Mouse (Mus musculus) T-helper 17 cell (primary cell): ENCODE measurements at regions not wholly inside any gene's neighbourhood (a gene's known extent, or its start where the extent isn't known, plus 50 kb on each side); places are given as distances from the start of the nearest gene placed in this dataset.

ENCODE experiments used
- in situ Hi-C, 2 experiments: fragments of 300-600 bp; cut with MboI, MseI; formaldehyde crosslinking; loops; 1 replicate in 1 of 2; 2 replicates in 1 of 2; pipeline ENCODE4 v1.15.1; 2025; ENCODE audit warnings: high pct_unique_total_duplicates in 2 of 2

DNA sequence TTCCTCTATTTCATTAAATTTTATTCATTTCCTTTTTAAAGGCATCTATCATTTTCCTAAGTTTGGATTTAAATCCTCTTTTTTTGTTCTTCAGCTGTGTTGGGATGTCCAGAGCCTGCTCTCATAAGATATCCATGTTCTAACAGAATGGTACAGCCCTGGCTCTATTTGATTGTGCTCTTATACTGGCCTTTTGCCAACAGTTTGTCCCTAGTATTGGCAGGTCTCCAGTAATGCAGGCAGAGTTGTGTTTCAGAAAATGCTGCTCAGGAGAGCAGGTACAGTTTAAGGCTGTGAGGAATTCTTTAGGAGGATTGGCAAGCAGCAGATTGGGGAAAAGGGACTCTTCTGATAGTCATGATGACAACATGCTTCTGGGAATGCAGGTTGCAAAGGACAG is 797.1 kb upstream of the Slit2 start:
- in situ Hi-C loops = no loop called here

DNA sequence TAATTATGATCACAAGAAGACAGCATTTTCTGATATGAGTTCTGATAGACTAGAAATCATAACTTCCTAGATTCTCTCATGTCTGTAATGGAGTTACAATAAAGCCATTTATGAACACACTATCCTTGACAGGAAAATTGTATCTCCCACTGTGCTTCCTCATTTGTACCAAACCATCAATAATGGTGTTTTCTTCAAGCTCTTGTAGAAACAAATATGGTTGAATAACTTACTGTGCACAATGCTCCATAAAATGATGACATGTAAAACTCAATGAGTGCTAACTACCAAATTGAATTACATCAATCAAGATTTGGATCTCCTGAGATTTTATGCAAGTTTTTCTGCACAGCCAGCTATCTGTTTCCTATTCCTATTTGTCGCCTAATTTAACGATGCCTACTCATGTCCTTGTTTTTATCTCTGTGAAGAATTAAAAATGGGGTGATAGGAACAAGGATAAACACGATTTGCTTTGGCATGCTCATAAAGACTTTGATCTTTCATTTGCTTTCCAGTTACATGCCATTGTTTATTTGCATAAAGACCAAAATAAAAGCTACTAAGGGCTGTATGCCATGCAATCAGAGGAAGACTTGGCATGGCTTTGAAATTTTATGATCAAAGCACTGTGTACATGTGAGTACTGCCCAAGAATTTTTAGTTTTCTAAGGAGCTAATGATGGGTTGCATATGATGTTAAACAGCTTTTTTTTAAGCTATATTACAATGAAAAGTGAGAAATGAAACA is 780.6 kb upstream of the Slit2 start:
- in situ Hi-C loops = no loop called here

- in situ Hi-C loops = no loop called here
Observed at GRCm38 (mm10) chr5:47202915-47203296, 780.0 kb upstream of the Slit2 start.

DNA sequence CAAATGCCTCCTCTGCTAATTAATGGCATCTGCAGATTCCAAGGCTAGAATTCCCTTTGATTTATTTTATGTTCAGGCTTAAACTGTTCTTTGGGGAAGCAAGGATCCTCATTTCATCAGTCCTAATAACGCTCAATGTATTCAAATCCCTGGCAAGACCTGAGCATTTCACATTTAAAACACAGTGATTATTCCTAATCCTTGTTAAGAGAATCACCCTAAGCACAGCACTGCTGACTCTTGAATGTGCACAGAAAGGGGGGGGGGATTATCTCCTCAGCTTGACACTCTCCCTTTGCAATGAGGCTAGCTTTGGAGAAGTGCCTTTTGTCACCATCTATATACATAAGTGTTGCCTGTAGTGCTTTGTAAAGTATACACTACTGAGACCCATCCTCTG is 772.4 kb upstream of the Slit2 start:
- in situ Hi-C loops = no loop called here

DNA sequence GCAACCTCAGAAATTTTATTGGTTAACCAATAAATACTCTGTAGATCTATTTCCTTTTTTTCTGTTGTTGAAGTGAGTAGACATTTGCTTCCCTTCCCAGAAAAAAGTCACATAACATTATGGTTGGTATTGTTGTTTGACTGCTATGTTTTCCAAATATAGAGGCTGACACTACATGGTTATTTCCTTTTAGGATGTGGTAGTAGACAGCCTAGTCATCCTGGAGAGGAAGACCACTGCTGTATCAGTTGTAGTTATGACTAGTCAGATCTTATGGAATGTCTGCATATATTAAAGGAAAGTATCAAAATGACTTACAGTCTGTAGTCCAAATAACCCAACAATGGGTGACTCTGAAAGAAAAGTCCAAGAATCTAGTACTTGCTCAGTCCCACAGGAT is 767.5 kb upstream of the Slit2 start:
- in situ Hi-C loops = no loop called here

DNA sequence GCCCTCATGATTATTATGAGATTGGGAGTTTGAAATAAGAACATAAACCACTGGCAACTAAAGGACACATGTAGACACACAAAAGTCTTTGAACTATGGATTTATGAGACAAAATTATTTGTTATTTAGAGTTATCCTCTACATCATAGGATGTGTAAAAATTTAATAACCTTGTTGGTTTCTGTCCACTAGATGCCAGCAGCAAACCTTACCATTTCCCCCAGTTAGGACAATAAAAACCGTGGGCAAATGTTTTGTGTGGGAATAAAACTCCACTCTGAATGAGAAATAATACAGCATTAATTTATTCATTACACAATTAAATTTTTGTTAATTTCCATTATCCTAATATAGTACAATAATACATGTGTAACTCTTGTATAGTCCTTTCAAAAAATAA is 757.7 kb upstream of the Slit2 start:
- in situ Hi-C loops = no loop called here

DNA sequence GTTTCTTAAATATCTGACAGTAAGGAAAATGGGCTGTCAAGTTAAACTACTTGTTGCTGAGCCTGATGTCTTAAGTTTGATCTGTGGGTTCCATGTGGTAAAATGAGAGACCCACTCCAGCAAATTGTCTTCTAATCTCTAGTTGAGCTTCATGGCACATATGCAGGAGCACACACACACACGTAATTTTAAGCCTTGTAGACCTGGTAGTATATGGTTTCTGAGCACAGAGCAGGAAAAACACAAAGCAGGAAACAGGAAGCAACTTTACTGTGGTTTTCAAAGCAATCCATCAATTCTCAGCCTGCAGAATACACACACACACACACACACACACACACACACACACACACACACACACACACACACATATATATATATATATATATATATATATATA is 746.8 kb upstream of the Slit2 start:
- in situ Hi-C loops = no loop called here

- in situ Hi-C loops = no loop called here
Observed at GRCm38 (mm10) chr5:47240060-47240459, 742.9 kb upstream of the Slit2 start.

DNA sequence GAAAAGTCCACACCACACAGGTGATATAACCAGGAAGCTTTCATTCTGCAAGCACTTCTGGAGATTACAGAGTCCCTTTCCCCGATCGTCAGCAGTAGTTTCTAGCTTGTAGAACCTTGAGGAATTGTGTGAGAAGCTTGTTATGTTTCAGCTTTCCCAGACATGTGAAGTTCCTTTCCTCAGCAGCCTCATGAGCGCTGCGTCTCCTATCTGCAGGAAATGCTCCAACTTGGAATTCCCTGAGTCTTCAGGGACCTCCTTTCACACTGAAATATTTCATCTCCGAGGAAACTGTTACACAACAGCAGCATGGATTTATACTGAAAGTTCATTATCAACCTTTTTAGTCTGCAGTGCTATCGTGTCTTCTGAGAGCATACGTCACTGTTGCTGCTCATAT is 742.4 kb upstream of the Slit2 start:
- in situ Hi-C loops = no loop called here

DNA sequence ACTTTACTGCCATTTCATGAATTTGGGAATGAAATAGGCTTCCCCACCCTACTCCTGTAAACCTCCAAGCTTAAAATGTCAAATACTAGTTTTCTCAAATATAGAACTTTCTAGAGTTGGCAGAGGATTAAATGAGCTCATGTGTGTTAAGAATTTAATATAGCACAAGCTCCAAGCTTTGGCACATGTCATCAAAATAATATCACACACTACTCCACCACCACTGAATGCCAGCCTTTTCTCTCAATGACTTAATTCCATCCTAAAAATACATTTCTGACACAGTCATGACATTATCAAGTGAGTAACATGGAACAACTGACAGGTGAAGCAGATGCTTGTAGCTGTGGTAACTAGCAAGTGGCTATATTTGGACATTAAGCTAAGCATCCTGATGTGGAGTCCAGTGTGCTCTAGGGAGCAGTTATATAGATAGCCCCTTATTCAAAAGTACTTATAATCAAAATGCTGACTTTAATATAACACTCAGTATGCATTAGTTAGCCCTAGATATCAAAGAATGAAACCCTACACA is 728.0 kb upstream of the Slit2 start:
- in situ Hi-C loops = no loop called here

DNA sequence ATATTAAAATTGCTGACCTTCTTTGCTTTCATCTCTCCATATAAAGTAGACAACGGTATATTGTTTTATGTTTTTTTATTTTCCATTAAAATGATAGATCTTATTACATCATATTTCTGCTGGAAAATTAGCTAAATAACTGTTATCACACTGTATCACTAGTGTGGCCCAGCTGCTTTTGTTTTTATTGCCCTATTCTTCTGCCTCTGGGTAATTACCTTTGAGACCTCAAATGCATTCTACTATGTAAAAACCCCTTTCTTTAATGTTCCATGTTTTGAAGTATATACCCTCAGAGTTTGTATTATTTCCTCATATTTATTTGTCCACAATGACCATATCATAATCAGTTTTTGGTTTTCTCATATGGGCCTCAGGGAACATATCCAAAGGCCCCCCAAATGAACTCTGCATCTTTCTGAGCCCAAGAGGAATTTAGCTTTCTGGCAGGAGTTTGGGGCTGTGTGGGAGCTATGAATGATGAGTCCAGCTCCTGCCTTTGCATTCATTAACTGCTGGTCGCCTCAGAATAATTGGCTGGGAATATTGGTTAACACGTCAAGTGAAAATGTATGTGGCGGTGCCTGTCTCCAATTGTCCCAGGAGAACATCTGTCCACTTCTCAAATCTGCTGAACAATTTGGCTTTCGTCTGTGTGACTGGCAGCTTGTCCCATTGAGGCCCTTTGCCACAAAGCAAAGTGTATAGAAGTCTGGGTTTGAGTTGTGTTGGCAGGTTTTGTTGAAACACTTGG is 721.1 kb upstream of the Slit2 start:
- in situ Hi-C loops = no loop called here

DNA sequence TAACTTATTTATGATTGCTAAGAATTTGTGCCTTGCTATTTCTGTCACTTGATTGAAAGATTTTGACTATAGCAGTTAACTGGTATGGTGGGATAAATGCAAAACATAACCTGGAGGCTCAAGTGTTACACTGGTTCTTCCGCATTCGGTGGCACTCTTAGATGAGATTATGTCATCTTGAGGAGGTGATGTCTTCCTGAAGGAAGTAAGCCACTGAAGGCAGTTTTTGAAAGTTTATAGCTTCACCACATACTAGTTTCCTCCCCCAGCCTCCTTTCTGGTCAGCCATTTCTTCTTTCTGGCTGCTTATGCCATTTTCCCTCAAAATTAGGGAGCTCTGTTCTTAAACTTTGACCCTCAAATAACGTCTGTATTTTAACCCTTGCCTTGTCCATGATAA is 710.3 kb upstream of the Slit2 start:
- in situ Hi-C loops = no loop called here

- in situ Hi-C loops = no loop called here
Observed at GRCm38 (mm10) chr5:47273389-47274255, 709.3 kb upstream of the Slit2 start.

GRCm38 (mm10) chr5:47274256-47274638 is 708.7 kb upstream of the Slit2 start:
- in situ Hi-C loops = no loop called here

GRCm38 (mm10) chr5:47276231-47277195 is 706.4 kb upstream of the Slit2 start:
- in situ Hi-C loops = no loop called here

- in situ Hi-C loops = no loop called here
Observed at GRCm38 (mm10) chr5:47279630-47280029, 703.3 kb upstream of the Slit2 start.

DNA sequence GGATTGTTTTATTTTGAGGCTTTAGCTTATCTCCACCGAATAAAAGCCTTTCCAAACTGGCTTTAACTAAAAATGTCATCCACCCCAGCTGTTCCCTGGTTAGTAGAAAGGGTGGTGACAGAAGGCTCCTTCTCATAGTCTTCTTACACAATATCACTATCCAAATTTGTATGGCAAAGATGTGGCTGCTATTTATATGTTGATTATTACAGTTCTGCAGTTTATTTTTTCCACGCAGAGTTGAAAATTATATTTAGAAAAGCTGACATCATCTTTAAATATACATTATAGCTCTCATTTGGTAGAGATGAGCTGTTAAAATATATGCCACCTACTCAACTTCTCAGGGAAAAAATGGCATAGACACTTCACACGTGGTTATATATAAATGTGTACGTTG is 683.3 kb upstream of the Slit2 start:
- in situ Hi-C loops = no loop called here

GRCm38 (mm10) chr5:47317506-47317905 is 665.4 kb upstream of the Slit2 start:
- in situ Hi-C loops = no loop called here

DNA sequence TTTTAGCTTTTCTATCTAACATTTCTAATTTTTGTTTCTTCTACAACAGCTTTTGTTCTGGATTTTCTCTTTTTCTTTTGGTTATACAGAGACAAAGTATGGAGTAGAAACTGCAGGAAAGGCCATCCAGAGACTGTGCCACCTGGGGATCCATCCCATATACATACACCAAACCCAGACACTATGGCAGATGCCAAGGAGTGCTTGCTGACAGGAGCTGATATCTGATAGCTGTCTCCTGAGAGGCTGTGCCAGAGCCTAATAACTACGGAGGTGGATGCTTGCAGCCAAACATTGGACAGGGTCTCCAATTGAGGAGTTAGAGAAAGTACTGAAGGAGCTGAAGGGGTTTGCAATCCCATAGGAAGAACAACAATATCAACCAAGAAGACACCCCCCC is 664.8 kb upstream of the Slit2 start:
- in situ Hi-C loops = no loop called here

DNA sequence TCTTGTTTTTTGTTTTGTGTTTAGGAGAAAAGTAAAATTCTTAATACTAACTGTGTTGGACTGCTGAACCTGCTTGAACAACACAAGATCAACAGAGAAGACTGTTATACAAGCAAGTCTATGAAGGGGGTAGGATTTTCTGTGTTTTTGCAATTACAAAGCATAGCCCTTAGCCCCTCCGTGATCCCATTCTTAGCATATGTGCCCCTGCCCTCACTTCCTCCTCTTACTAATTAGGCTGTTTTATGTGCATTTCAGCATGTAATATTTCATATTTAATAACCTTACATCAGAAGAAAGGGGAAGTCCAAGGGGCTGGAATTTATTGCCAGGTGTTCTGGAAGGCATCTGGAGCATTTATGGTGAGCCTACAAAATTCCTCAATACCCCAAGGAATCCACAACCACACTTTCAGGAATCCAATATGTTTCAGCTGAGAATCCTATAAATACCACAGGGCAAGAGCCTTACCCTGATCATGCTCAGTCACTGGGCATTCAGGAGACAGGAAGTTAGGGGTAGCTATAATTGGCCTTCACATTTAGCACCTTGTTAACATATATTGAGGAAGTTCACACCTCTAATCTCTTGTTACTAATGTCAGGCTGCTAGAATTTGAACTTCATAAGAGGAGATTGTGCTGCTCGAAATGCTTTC is 660.3 kb upstream of the Slit2 start:
- in situ Hi-C loops = no loop called here
